Mouse (Mus musculus): ENCODE data around the gene Actl6a. TPM values are rescaled to one million over a fixed set of nuclear protein-coding genes. Genes with fewer than 3 reads are reported as not detected.
"Not testable (repeated sequence)": the region's sequence is repeated elsewhere in the genome, so short reads cannot be mapped to it uniquely, and the experiment has no call there.

Actl6a gene
- total RNA-seq (2014; fragmentation: Nextera tagmentation) (90.3 and 123 TPM in 2 replicates), total RNA-seq (2017) (81.5 and 97.4 TPM in 2 replicates)

GRCm38 (mm10) chr3:32705647-32706348 lies at the start of gene Actl6a:
Gene Actl6a, plus strand, starts transcription at chr3:32706298.
- not testable (repeated sequence) for ATAC-seq (replicated peaks; ENCODE audit: poor library complexity, severe bottlenecking)

- ATAC-seq (replicated peaks; ENCODE audit: poor library complexity, severe bottlenecking): 0 out of 2 replicates have a peak, but pooled peaks have one; percentile 3
Measured at GRCm38 (mm10) chr3:32656398-32656994, 49.6 kb upstream of the Actl6a start.

- ATAC-seq (replicated peaks; ENCODE audit: poor library complexity, severe bottlenecking): no peak
Measured at GRCm38 (mm10) chr3:32658401-32658800, 47.7 kb upstream of the Actl6a start.

GRCm38 (mm10) chr3:32658821-32659220 lies 47.3 kb upstream of the Actl6a start:
- ATAC-seq (replicated peaks; ENCODE audit: poor library complexity, severe bottlenecking): no peak

- no peak for ATAC-seq (replicated peaks; ENCODE audit: poor library complexity, severe bottlenecking)
Measured at GRCm38 (mm10) chr3:32659506-32659905, 46.6 kb upstream of the Actl6a start.

- no peak for ATAC-seq (replicated peaks; ENCODE audit: poor library complexity, severe bottlenecking)
Measured at GRCm38 (mm10) chr3:32660276-32660675, 45.8 kb upstream of the Actl6a start.

- no peak for ATAC-seq (replicated peaks; ENCODE audit: poor library complexity, severe bottlenecking)
Measured at GRCm38 (mm10) chr3:32660831-32661555, 45.1 kb upstream of the Actl6a start.

GRCm38 (mm10) chr3:32661556-32661930 lies 44.6 kb upstream of the Actl6a start:
- no peak for ATAC-seq (replicated peaks; ENCODE audit: poor library complexity, severe bottlenecking)

- ATAC-seq (replicated peaks; ENCODE audit: poor library complexity, severe bottlenecking): no peak
Measured at GRCm38 (mm10) chr3:32668256-32668959, 37.7 kb upstream of the Actl6a start.

- ATAC-seq (replicated peaks; ENCODE audit: poor library complexity, severe bottlenecking): no peak
Measured at GRCm38 (mm10) chr3:32669211-32669610, 36.9 kb upstream of the Actl6a start.

- ATAC-seq (replicated peaks; ENCODE audit: poor library complexity, severe bottlenecking): no peak
Measured at GRCm38 (mm10) chr3:32670196-32670595, 35.9 kb upstream of the Actl6a start.

- no peak for ATAC-seq (replicated peaks; ENCODE audit: poor library complexity, severe bottlenecking)
Measured at GRCm38 (mm10) chr3:32673151-32673550, 32.9 kb upstream of the Actl6a start.

- ATAC-seq (replicated peaks; ENCODE audit: poor library complexity, severe bottlenecking): no peak
Measured at GRCm38 (mm10) chr3:32676393-32676792, 29.7 kb upstream of the Actl6a start.

- ATAC-seq (replicated peaks; ENCODE audit: poor library complexity, severe bottlenecking): no peak
Measured at GRCm38 (mm10) chr3:32682910-32683531, 23.1 kb upstream of the Actl6a start.

GRCm38 (mm10) chr3:32684631-32685030 lies 21.5 kb upstream of the Actl6a start:
- ATAC-seq (replicated peaks; ENCODE audit: poor library complexity, severe bottlenecking): no peak

GRCm38 (mm10) chr3:32686537-32686936 lies 19.6 kb upstream of the Actl6a start:
- ATAC-seq (replicated peaks; ENCODE audit: poor library complexity, severe bottlenecking): no peak

GRCm38 (mm10) chr3:32687156-32687555 lies 18.9 kb upstream of the Actl6a start:
- no peak for ATAC-seq (replicated peaks; ENCODE audit: poor library complexity, severe bottlenecking)

GRCm38 (mm10) chr3:32689567-32689999 lies 16.5 kb upstream of the Actl6a start:
- ATAC-seq (replicated peaks; ENCODE audit: poor library complexity, severe bottlenecking): no peak

GRCm38 (mm10) chr3:32690008-32690407 lies 16.1 kb upstream of the Actl6a start:
- no peak for ATAC-seq (replicated peaks; ENCODE audit: poor library complexity, severe bottlenecking)

GRCm38 (mm10) chr3:32690901-32691300 lies 15.2 kb upstream of the Actl6a start:
- ATAC-seq (replicated peaks; ENCODE audit: poor library complexity, severe bottlenecking): no peak

All from granulocyte monocyte progenitor cell, adult 5-6 weeks (primary cell).